Mouse (Mus musculus): Measurements from ENCODE around the gene Pdhb. TPM values are rescaled to one million over a fixed set of nuclear protein-coding genes. Genes with fewer than 3 reads are reported as not detected.

Pdhb gene
- total RNA-seq, 1 experiment, result 152 TPM

DNA sequence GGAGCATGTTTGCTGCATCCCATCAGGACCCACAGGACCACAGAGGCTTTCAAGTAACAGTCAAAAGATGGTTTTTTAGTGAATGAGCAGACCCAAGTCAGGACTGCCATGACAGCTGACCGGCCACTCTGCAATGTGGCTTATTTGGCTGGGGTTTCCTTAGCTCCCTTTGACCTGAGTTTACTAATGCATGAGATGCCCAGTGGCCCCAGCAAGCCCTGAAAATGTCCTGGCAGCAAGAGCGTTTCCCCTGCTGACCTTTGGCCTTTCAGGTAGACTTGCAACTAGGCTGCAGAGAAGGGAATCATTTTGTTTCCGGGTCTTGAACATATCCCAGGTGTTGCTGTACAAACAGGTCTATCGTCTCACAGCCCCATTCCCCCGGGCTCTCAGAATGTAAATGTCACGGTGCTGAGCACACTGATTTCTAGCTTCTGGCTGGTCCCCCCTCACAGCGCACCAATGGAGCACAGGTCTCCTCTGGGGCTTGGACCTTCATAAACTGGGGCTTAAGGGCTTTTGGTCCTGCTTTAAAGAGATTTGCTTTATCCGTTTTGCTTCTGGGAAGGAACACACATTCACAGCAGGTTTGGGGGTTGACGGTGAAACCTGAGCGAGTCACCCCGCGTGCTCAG, 18.6 kb upstream of the Pdhb start:
- Histone ChIP-seq H3K36me3 (ENCODE audit: control insufficient read depth, insufficient read depth, low read length, poor library complexity, severe bottlenecking) (no peaks in the 10 kb centered on the region), H3K4me1 (ENCODE audit: control insufficient read depth in 2 of 2, insufficient read depth in 2 of 2, low read length in 2 of 2, poor library complexity in 1 of 2) (no peaks in the 10 kb centered on the region), H3K4me3 (ENCODE audit: insufficient read depth in 1 of 2, low read depth in 1 of 2, low read length in 2 of 2, poor library complexity in 1 of 2, severe bottlenecking in 1 of 2) (no peak overlapping the region), H3K27ac (ENCODE audit: insufficient read depth, low read depth, low read length, poor library complexity, severe bottlenecking) (no peak overlapping the region), H3K9me3 (ENCODE audit: control insufficient read depth, insufficient read depth, low read depth, low read length) (peaks cover 4% of the 10 kb centered on the region), H3K9ac (ENCODE audit: insufficient read depth, low read depth, low read length, poor library complexity, severe bottlenecking) (no peak overlapping the region)
- no peak for TF ChIP-seq HCFC1 (IDR thresholded peaks at IDR 0.05; ENCODE audit: borderline replicate concordance, insufficient read depth, low read length)
- TF ChIP-seq ZC3H11A (IDR thresholded peaks at IDR 0.05; ENCODE audit: borderline replicate concordance, low read depth, low read length), result no peak
- no peak for TF ChIP-seq MAFK (IDR thresholded peaks at IDR 0.05; ENCODE audit: insufficient read depth, low read depth, low read length)
- TF ChIP-seq ZNF384 (IDR thresholded peaks at IDR 0.05; ENCODE audit: low read depth, low read length), result no peak
- no peak for TF ChIP-seq CHD2 (IDR thresholded peaks at IDR 0.05; ENCODE audit: low read depth, low read length)
- DNase-seq (ENCODE audit: low read depth, low spot score), result no peak
- in situ Hi-C loops (cut with MboI; ENCODE audit: low sequenced_read_pairs in 2 of 2, unreplicated experiment in 2 of 2), result no loop called here

DNA sequence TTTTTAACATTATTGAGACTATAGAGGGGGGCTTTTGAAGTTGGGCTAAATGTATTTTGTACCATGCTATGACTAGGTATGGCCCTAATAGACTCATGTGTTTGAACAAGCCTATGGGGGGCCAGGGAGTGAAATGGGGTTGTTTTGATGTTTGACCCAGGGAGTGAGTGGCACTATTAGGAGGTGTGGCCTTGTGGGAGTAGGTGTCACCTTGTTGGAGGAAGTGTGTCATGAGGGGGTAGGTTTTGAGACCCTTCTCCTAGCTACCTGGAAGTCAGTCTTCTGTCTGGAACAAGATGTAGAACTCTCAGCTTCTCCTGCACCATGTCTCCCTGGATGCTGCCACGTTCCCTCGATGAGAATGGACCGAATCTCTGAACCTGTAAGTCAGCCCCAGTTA, 17.7 kb upstream of the Pdhb start:
- H3K4me3 ChIP-seq (ENCODE audit: insufficient read depth in 1 of 2, low read depth in 1 of 2, low read length in 2 of 2, poor library complexity in 1 of 2, severe bottlenecking in 1 of 2), result no peak overlapping the region

DNA sequence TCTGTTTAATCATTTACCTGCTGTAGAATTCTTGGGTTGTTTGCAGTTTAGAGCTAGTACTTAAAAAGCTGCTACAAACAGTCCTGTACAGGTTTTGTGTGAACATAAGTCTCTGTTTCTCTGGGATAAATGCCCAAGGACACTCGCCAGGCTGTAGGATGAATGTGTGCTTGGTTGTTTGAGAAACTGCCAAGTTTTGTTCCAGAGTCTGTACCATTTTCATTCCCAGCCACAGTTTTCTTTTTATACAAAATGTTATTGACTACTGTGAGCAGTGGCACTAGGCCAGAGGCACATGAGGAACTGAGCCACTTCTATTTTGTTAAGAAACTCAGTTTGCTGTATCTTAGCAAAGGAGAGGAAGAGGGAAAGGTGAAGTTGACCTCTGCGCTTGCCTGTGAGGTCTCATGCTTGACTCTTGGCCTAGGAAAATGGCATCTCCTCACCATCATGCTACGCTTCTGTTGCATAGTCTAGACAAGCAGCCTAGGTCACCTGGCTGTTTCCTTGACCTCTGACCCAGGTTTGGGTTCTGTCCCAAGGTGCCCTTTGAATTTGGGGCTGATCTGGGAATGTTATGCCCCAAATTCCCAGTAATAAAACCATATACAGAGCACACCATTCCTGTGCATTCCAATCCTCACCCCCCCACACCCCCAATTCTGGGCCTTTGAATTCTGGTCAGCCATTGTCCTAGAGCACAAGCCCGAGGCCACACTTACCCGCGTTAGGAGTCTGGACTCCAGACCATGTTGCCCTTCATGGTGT, 13.6 kb upstream of the Pdhb start:
- Histone ChIP-seq H3K4me3 (ENCODE audit: insufficient read depth in 1 of 2, low read depth in 1 of 2, low read length in 2 of 2, poor library complexity in 1 of 2, severe bottlenecking in 1 of 2) (no peak overlapping the region), H3K27ac (ENCODE audit: insufficient read depth, low read depth, low read length, poor library complexity, severe bottlenecking) (no peak overlapping the region), H3K9me3 (ENCODE audit: control insufficient read depth, insufficient read depth, low read depth, low read length) (peaks cover 4% of the 10 kb centered on the region), H3K9ac (ENCODE audit: insufficient read depth, low read depth, low read length, poor library complexity, severe bottlenecking) (no peak overlapping the region), H3K36me3 (ENCODE audit: control insufficient read depth, insufficient read depth, low read length, poor library complexity, severe bottlenecking) (no peaks in the 10 kb centered on the region), H3K4me1 (ENCODE audit: control insufficient read depth in 2 of 2, insufficient read depth in 2 of 2, low read length in 2 of 2, poor library complexity in 1 of 2) (no peaks in the 10 kb centered on the region)
- TF ChIP-seq ZNF384 (IDR thresholded peaks at IDR 0.05; ENCODE audit: low read depth, low read length), result no peak
- no peak for TF ChIP-seq CHD2 (IDR thresholded peaks at IDR 0.05; ENCODE audit: low read depth, low read length)
- TF ChIP-seq ZC3H11A (IDR thresholded peaks at IDR 0.05; ENCODE audit: borderline replicate concordance, low read depth, low read length), result no peak
- TF ChIP-seq MAFK (IDR thresholded peaks at IDR 0.05; ENCODE audit: insufficient read depth, low read depth, low read length), result no peak
- TF ChIP-seq HCFC1 (IDR thresholded peaks at IDR 0.05; ENCODE audit: borderline replicate concordance, insufficient read depth, low read length), result no peak
- no peak for DNase-seq (ENCODE audit: low read depth, low spot score)
- in situ Hi-C loops (cut with MboI; ENCODE audit: low sequenced_read_pairs in 2 of 2, unreplicated experiment in 2 of 2), result no loop called here

More for the DNA sequence above, 17.7 kb upstream of the Pdhb start:
- no peak overlapping the region for H3K9ac ChIP-seq (ENCODE audit: insufficient read depth, low read depth, low read length, poor library complexity, severe bottlenecking)
- H3K9me3 ChIP-seq (ENCODE audit: control insufficient read depth, insufficient read depth, low read depth, low read length), result peaks cover 4% of the 10 kb centered on the region
- DNase-seq (ENCODE audit: low read depth, low spot score), result no peak
- TF ChIP-seq MAFK (IDR thresholded peaks at IDR 0.05; ENCODE audit: insufficient read depth, low read depth, low read length) (no peak), HCFC1 (IDR thresholded peaks at IDR 0.05; ENCODE audit: borderline replicate concordance, insufficient read depth, low read length) (no peak), CHD2 (IDR thresholded peaks at IDR 0.05; ENCODE audit: low read depth, low read length) (no peak), ZC3H11A (IDR thresholded peaks at IDR 0.05; ENCODE audit: borderline replicate concordance, low read depth, low read length) (no peak), ZNF384 (IDR thresholded peaks at IDR 0.05; ENCODE audit: low read depth, low read length) (no peak)
- H3K27ac ChIP-seq (ENCODE audit: insufficient read depth, low read depth, low read length, poor library complexity, severe bottlenecking), result no peak overlapping the region
- H3K36me3 ChIP-seq (ENCODE audit: control insufficient read depth, insufficient read depth, low read length, poor library complexity, severe bottlenecking), result no peaks in the 10 kb centered on the region
- no peaks in the 10 kb centered on the region for H3K4me1 ChIP-seq (ENCODE audit: control insufficient read depth in 2 of 2, insufficient read depth in 2 of 2, low read length in 2 of 2, poor library complexity in 1 of 2)
- in situ Hi-C loops (cut with MboI; ENCODE audit: low sequenced_read_pairs in 2 of 2, unreplicated experiment in 2 of 2), result no loop called here

DNA sequence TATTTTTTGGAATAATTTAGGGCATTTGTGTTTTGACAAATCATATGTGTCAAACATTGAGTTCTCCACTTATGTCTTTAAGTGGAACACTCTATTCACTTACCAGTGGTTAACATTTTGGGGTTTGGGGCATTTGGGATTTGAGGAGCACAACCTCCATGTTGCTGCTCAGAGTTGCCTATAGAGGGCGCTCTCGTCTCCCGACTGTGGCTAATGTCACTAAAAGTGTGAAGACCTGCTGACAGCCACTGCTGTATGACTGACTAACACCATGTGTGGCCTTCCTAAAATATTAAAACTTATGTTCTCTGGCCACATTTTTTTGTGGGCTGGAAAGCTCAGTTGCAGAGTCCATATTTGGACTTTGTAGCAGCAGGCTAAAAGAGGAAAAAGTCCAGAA, 10.5 kb upstream of the Pdhb start:
- Histone ChIP-seq H3K27ac (ENCODE audit: insufficient read depth, low read depth, low read length, poor library complexity, severe bottlenecking) (no peak overlapping the region), H3K36me3 (ENCODE audit: control insufficient read depth, insufficient read depth, low read length, poor library complexity, severe bottlenecking) (no peaks in the 10 kb centered on the region), H3K9ac (ENCODE audit: insufficient read depth, low read depth, low read length, poor library complexity, severe bottlenecking) (no peak overlapping the region), H3K9me3 (ENCODE audit: control insufficient read depth, insufficient read depth, low read depth, low read length) (no peaks in the 10 kb centered on the region; the same call in 1 of the 2 replicates), H3K4me3 (ENCODE audit: insufficient read depth in 1 of 2, low read depth in 1 of 2, low read length in 2 of 2, poor library complexity in 1 of 2, severe bottlenecking in 1 of 2) (no peak overlapping the region), H3K4me1 (ENCODE audit: control insufficient read depth in 2 of 2, insufficient read depth in 2 of 2, low read length in 2 of 2, poor library complexity in 1 of 2) (no peaks in the 10 kb centered on the region)
- in situ Hi-C loops (cut with MboI; ENCODE audit: low sequenced_read_pairs in 2 of 2, unreplicated experiment in 2 of 2), result no loop called here
- no peak for DNase-seq (ENCODE audit: low read depth, low spot score)
- TF ChIP-seq CHD2 (IDR thresholded peaks at IDR 0.05; ENCODE audit: low read depth, low read length) (no peak), MAFK (IDR thresholded peaks at IDR 0.05; ENCODE audit: insufficient read depth, low read depth, low read length) (no peak), HCFC1 (IDR thresholded peaks at IDR 0.05; ENCODE audit: borderline replicate concordance, insufficient read depth, low read length) (no peak), ZC3H11A (IDR thresholded peaks at IDR 0.05; ENCODE audit: borderline replicate concordance, low read depth, low read length) (no peak), ZNF384 (IDR thresholded peaks at IDR 0.05; ENCODE audit: low read depth, low read length) (no peak)
